Mouse (Mus musculus): ENCODE results near the gene Tmem165.

- TF ChIP-seq GATA1 (IDR thresholded peaks at IDR 0.05; ENCODE audit: borderline replicate concordance, low read length) = no peak
- TF ChIP-seq FLI1 (IDR thresholded peaks at IDR 0.05; ENCODE audit: low read length) = no peak
These were observed 7.3 kb upstream of the Tmem165 start for GRCm38 (mm10) chr5:76176411-76176810.

Measured in megakaryocyte, embryonic 14.5 days (primary cell).